Mouse (Mus musculus) 3134 (cell line): ENCODE data around the gene Vmn1r130.
"Not testable (repeated sequence)": the region's sequence is repeated elsewhere in the genome, so short reads cannot be mapped to it uniquely, and the experiment has no call there.

Experiments used
- DNase-seq: peaks from one replicate; pipeline ENCODE4 v3.0.0-alpha.2; 2011; ENCODE audit warnings: low spot score; ENCODE audit not compliant: insufficient read length; ENCODE audit errors: extremely low read depth

Vmn1r130 gene

GRCm38 (mm10) chr7:21511480-21511879 lies at the start of gene Vmn1r130:
Gene Vmn1r130 (plus strand): TSS chr7:21511780.
- not testable (repeated sequence) for DNase-seq

GRCm38 (mm10) chr7:21545990-21546389 lies 34.4 kb downstream of the Vmn1r130 start, which contains the start of gene Vmn1r131:
Gene Vmn1r131 (minus strand): TSS chr7:21546090.
- not testable (repeated sequence) for DNase-seq
